Mouse (Mus musculus): Measurements from ENCODE around the gene Slc25a12. TPM values are rescaled to one million over a fixed set of nuclear protein-coding genes. Genes with fewer than 3 reads are reported as not detected.

Gene Slc25a12
- polyA plus RNA-seq, 1 experiment from 2014 or later: 28.3 TPM

DNA sequence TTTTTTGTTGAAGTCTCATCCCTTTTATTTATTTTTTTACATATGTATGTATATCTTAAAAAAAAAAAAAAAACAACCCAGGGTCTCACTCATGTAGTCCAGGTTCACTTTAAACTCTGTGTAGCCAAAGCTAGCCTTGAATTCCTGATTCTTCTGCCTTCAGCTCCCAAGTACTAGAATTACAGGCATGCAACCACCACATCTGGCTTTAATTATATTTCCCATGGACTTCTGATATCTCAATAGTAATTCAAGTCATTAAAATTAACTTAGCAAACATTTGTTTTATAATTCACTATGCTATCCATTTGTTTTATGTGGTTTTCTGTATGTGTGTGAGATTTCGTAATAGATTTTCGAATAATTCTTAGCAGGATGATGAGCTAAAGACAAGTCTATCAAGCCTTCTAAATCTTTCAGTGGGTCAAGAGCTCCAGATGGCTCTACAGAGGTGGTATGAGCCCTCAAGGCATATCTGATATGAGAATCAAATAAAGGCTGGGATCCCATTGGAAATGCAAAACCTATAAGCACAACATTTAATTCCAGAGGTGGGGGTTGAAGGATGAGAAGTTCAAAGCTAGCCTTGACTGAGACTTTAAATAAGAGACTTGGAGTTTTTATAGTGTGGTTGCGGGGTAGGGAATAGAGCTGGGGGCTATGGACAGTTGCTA, 51.3 kb downstream of the Slc25a12 start:
- Histone ChIP-seq H3K27me3 (replicated peaks; ENCODE audit: control insufficient read depth, insufficient read depth, low read length) (no peaks in the 10 kb centered on the region), H3K4me2 (ENCODE audit: low read depth, low read length) (no peak overlapping the region), H3K4me1 (ENCODE audit: control insufficient read depth, insufficient read depth, low read length) (no peaks in the 10 kb centered on the region), H3K36me3 (ENCODE audit: control insufficient read depth, insufficient read depth, low read length) (no peaks in the 10 kb centered on the region; the same call in 1 of the 2 replicates), H3K4me3 (ENCODE audit: low read length) (no peak overlapping the region), H3K9ac (ENCODE audit: low read depth, low read length) (no peak overlapping the region), H3K9me3 (ENCODE audit: control insufficient read depth, low read length) (no peaks in the 10 kb centered on the region), H3K27ac (ENCODE audit: low read length) (no peak overlapping the region)
- 91% methylated on average over 3 of the region's 3 CpGs for WGBS
- no peak for ATAC-seq

DNA sequence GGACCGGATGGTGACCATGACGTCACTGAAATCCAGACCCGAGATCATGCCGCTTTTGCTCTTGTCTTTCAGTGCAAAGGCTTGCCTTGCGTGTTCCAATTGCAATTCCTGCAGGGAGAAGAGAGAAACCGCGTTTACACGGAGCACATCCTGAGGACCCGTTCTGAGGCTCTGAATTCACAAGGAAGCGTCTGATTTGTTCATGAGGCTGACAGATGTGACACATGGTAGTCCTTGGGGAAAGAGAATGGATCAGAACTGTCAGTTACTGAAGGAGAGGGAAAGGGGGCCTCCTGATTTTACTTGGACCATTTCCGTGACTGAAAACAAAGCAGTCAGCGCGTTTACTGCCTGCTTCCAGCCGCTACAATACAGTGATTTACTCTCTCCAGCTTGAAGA, 52.5 kb downstream of the Slc25a12 start:
- Histone ChIP-seq H3K4me3 (ENCODE audit: low read length) (no peak overlapping the region), H3K9me3 (ENCODE audit: control insufficient read depth, low read length) (no peaks in the 10 kb centered on the region), H3K4me1 (ENCODE audit: control insufficient read depth, insufficient read depth, low read length) (no peaks in the 10 kb centered on the region), H3K36me3 (ENCODE audit: control insufficient read depth, insufficient read depth, low read length) (no peaks in the 10 kb centered on the region; the same call in 1 of the 2 replicates), H3K9ac (ENCODE audit: low read depth, low read length) (no peak overlapping the region), H3K4me2 (ENCODE audit: low read depth, low read length) (no peak overlapping the region), H3K27ac (ENCODE audit: low read length) (no peak overlapping the region), H3K27me3 (replicated peaks; ENCODE audit: control insufficient read depth, insufficient read depth, low read length) (no peaks in the 10 kb centered on the region)
- no peak for ATAC-seq
- WGBS: 68% methylated on average over 14 of the region's 14 CpGs

DNA sequence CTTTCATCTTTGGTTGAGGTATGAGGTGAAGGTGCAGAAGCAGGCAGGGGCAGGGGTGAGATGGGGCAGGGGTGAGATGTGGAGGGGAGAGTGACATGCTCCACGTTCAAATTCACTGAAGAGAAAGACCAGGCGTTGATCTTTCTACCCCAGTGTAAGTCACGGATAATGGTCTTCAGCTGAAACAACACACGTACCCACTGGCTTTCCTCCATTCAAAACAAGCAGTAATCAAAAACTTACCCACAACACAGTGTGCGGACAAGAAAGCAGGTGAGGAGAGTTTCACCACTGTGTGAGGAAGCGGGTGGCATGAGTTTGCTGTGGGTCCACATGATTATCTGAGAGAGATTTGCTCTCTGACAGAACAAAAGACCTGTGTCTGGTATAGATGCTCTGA, 53.5 kb downstream of the Slc25a12 start:
- Histone ChIP-seq H3K4me3 (ENCODE audit: low read length) (no peak overlapping the region), H3K27ac (ENCODE audit: low read length) (no peak overlapping the region), H3K36me3 (ENCODE audit: control insufficient read depth, insufficient read depth, low read length) (no peaks in the 10 kb centered on the region; the same call in 1 of the 2 replicates), H3K4me1 (ENCODE audit: control insufficient read depth, insufficient read depth, low read length) (no peaks in the 10 kb centered on the region), H3K9ac (ENCODE audit: low read depth, low read length) (no peak overlapping the region), H3K9me3 (ENCODE audit: control insufficient read depth, low read length) (no peaks in the 10 kb centered on the region), H3K4me2 (ENCODE audit: low read depth, low read length) (no peak overlapping the region), H3K27me3 (replicated peaks; ENCODE audit: control insufficient read depth, insufficient read depth, low read length) (no peaks in the 10 kb centered on the region)
- 86% methylated on average over 6 of the region's 6 CpGs for WGBS
- no peak for ATAC-seq

DNA sequence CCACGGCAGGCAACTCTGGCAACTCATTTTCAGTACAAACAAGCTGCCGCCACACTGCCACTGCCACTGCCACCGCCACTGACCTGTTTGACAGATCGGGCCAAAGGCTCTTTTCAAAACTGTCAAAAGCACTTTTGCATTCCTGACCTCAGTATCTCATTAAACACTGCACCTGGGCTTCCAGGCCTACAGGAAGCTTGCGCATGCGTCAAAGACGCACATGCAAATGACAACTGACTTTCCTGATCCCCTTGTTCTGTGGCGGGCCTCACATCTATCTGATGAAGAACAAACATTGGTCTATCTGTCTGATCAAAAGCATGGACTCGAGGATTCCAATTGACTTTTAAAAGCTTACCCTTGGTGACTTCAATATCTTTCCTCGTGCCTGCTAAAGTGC, 55.5 kb downstream of the Slc25a12 start:
- no peak overlapping the region for H3K27ac ChIP-seq (ENCODE audit: low read length)
- H3K4me1 ChIP-seq (ENCODE audit: control insufficient read depth, insufficient read depth, low read length): no peaks in the 10 kb centered on the region
- H3K36me3 ChIP-seq (ENCODE audit: control insufficient read depth, insufficient read depth, low read length): no peaks in the 10 kb centered on the region
- H3K9ac ChIP-seq (ENCODE audit: low read depth, low read length): no peak overlapping the region
- WGBS: 64% methylated on average over 10 of the region's 10 CpGs
- H3K27me3 ChIP-seq (replicated peaks; ENCODE audit: control insufficient read depth, insufficient read depth, low read length): no peaks in the 10 kb centered on the region
- H3K4me2 ChIP-seq (ENCODE audit: low read depth, low read length): no peak overlapping the region
- no peak overlapping the region for H3K4me3 ChIP-seq (ENCODE audit: low read length)
- no peaks in the 10 kb centered on the region for H3K9me3 ChIP-seq (ENCODE audit: control insufficient read depth, low read length)
- ATAC-seq: no peak

DNA sequence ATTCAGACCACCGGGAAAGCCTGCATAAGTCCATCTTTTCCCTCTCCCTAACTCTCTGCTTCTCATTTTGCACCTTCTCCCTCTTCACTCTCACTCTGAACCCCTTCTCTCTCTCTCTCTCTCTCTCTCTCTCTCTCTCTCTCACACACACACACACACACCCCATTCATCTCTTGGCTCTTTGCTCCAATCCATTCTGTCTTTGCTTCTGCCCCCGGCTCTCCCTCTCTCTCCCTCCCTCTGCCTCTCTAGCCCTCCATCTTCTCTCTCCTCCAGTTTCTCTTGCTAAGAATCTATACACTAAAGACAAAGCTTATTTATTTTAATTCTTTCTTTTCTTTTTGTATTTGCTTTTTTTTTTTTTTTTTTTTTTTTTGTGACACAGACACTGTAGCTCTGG, 57.8 kb downstream of the Slc25a12 start:
- Histone ChIP-seq H3K27me3 (replicated peaks; ENCODE audit: control insufficient read depth, insufficient read depth, low read length) (no peaks in the 10 kb centered on the region), H3K9me3 (ENCODE audit: control insufficient read depth, low read length) (no peaks in the 10 kb centered on the region), H3K4me2 (ENCODE audit: low read depth, low read length) (no peak overlapping the region), H3K27ac (ENCODE audit: low read length) (no peak overlapping the region), H3K4me1 (ENCODE audit: control insufficient read depth, insufficient read depth, low read length) (no peaks in the 10 kb centered on the region), H3K36me3 (ENCODE audit: control insufficient read depth, insufficient read depth, low read length) (no peaks in the 10 kb centered on the region), H3K4me3 (ENCODE audit: low read length) (no peak overlapping the region), H3K9ac (ENCODE audit: low read depth, low read length) (no peak overlapping the region)
- ATAC-seq: no peak
- 64% methylated on average over 2 of the region's 2 CpGs for WGBS

DNA sequence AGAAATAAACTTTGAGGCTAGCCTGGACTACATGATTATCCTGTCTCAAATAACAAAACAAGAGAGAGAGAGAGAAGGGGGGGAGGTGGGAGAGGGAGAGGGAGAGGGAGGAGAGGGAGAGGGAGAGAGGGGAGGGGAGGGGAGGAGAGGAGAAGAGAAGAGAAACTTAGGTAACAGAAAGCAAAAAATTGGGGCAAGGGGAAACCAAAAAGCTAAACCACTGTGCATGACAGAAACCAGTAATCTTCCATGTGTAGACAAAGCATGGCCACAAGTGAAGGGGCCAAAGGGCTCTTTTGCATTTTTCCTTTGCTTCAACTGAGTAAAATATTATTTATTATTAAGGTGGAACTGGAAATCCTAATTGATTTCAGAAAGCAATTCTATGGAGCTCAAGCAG, 61.2 kb downstream of the Slc25a12 start:
- H3K4me3 ChIP-seq (ENCODE audit: low read length): no peak overlapping the region
- H3K9me3 ChIP-seq (ENCODE audit: control insufficient read depth, low read length): no peaks in the 10 kb centered on the region
- no peaks in the 10 kb centered on the region for H3K36me3 ChIP-seq (ENCODE audit: control insufficient read depth, insufficient read depth, low read length)
- no peaks in the 10 kb centered on the region for H3K27me3 ChIP-seq (replicated peaks; ENCODE audit: control insufficient read depth, insufficient read depth, low read length)
- no peak for ATAC-seq
- no peak overlapping the region for H3K27ac ChIP-seq (ENCODE audit: low read length)
- peaks cover 8% of the 10 kb centered on the region; the same call in 1 of the 2 replicates for H3K4me1 ChIP-seq (ENCODE audit: control insufficient read depth, insufficient read depth, low read length)
- no peak overlapping the region for H3K4me2 ChIP-seq (ENCODE audit: low read depth, low read length)
- no peak overlapping the region for H3K9ac ChIP-seq (ENCODE audit: low read depth, low read length)

DNA sequence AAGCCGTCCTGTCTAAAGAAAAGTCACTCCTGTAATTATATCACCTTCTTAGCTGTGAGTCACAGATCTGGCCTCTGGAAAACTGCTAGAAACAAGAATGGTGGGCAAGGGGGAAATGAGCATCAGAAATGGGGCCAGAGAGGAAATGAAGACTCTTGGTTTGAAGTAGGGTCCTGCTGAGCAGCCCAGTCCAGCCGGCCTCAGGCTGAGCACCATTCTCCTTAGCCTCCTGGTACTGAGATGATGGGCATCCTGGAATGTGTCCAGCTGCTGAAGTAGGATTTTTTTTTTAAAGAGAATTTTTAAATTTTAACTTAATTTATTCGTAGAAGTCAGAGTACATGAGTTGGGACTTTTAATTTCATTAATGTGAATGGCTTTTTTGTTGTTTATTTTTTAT, 62.7 kb downstream of the Slc25a12 start:
- H3K4me2 ChIP-seq (ENCODE audit: low read depth, low read length): no peak overlapping the region
- ATAC-seq: no peak
- H3K9ac ChIP-seq (ENCODE audit: low read depth, low read length): no peak overlapping the region
- H3K27me3 ChIP-seq (replicated peaks; ENCODE audit: control insufficient read depth, insufficient read depth, low read length): no peaks in the 10 kb centered on the region
- no peak overlapping the region for H3K4me3 ChIP-seq (ENCODE audit: low read length)
- no peaks in the 10 kb centered on the region for H3K9me3 ChIP-seq (ENCODE audit: control insufficient read depth, low read length)
- H3K27ac ChIP-seq (ENCODE audit: low read length): no peak overlapping the region
- peaks cover 8% of the 10 kb centered on the region; the same call in 1 of the 2 replicates for H3K4me1 ChIP-seq (ENCODE audit: control insufficient read depth, insufficient read depth, low read length)
- no peaks in the 10 kb centered on the region for H3K36me3 ChIP-seq (ENCODE audit: control insufficient read depth, insufficient read depth, low read length)
- WGBS: 48% methylated on average over 3 of the region's 3 CpGs

DNA sequence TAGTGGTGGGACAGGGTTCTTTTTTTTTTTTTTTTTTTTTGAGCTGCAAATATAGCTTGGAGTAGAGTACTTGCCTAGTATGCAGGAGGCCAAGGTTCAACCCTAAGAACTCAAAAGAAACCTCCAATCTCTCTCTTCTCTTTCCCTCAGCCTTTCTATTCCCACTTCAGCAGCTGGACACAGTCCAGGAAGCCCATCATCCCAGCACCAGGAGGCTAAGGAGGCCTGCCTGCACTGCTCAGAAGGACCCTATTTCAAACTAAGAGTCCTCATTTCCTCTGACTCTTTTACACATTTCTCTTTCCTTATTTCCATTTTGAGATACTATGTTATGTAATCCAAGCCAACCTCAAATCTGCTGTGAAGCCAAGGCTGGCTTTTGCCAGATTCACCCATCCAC, 64.3 kb downstream of the Slc25a12 start:
- H3K36me3 ChIP-seq (ENCODE audit: control insufficient read depth, insufficient read depth, low read length): no peaks in the 10 kb centered on the region
- H3K4me3 ChIP-seq (ENCODE audit: low read length): no peak overlapping the region
- H3K4me2 ChIP-seq (ENCODE audit: low read depth, low read length): no peak overlapping the region
- H3K4me1 ChIP-seq (ENCODE audit: control insufficient read depth, insufficient read depth, low read length): peaks cover 8% of the 10 kb centered on the region; the same call in 1 of the 2 replicates
- H3K9ac ChIP-seq (ENCODE audit: low read depth, low read length): no peak overlapping the region
- no peaks in the 10 kb centered on the region for H3K9me3 ChIP-seq (ENCODE audit: control insufficient read depth, low read length)
- peak; percentile 48; the same call in 1 of the 2 replicates for ATAC-seq
- no peak overlapping the region for H3K27ac ChIP-seq (ENCODE audit: low read length)
- H3K27me3 ChIP-seq (replicated peaks; ENCODE audit: control insufficient read depth, insufficient read depth, low read length): no peaks in the 10 kb centered on the region

DNA sequence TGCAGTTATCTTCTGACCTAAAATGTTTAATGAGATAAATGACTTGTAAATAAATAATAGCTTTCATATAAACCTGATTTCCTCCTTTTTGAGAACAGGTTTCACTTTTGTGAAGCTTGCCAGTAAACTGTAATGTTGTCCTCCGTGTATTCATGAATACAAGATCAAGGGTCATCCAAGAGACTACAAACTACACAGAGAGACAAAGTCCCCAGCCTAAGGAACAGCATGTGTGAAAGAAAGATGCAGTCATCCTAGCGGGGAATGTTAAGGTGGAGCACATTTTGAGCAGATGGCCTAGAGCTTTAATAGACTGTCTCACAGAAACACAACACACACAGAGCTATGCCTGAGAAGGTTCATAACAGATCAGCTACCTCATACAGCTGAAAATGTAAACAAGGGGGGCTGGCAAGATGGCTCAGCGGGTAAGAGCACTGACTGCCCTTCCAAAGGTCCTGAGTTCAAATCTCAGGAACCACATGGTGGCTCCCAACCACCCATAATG, 65.3 kb downstream of the Slc25a12 start:
- no peak overlapping the region for H3K9ac ChIP-seq (ENCODE audit: low read depth, low read length)
- H3K4me3 ChIP-seq (ENCODE audit: low read length): no peak overlapping the region
- H3K4me2 ChIP-seq (ENCODE audit: low read depth, low read length): no peak overlapping the region
- WGBS: 55% methylated on average over 3 of the region's 3 CpGs
- no peaks in the 10 kb centered on the region for H3K27me3 ChIP-seq (replicated peaks; ENCODE audit: control insufficient read depth, insufficient read depth, low read length)
- peaks cover 8% of the 10 kb centered on the region; the same call in 1 of the 2 replicates for H3K4me1 ChIP-seq (ENCODE audit: control insufficient read depth, insufficient read depth, low read length)
- ATAC-seq: no peak
- H3K9me3 ChIP-seq (ENCODE audit: control insufficient read depth, low read length): no peaks in the 10 kb centered on the region
- no peak overlapping the region for H3K27ac ChIP-seq (ENCODE audit: low read length)
- H3K36me3 ChIP-seq (ENCODE audit: control insufficient read depth, insufficient read depth, low read length): no peaks in the 10 kb centered on the region

DNA sequence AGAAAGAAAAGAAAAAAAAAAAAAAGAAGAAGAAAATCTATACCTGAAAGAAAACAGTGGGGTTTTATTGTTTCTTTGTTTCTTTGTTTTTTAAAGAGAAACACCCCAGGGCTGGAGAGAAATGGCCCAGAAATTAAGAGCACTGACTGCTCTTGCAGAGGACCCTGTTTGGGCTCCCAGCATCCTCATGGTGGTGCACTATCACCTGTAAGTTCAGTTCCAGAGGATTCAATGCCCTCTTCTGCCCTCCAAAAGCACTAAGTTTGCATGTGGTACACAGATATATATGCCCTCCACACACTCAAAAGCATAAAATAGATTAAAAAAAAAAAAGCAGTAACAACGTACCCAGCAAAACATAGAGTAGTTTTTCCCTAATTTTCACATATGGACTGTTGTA, 68.8 kb downstream of the Slc25a12 start:
- Histone ChIP-seq H3K4me1 (ENCODE audit: control insufficient read depth, insufficient read depth, low read length) (peaks cover 8% of the 10 kb centered on the region; the same call in 1 of the 2 replicates), H3K36me3 (ENCODE audit: control insufficient read depth, insufficient read depth, low read length) (no peaks in the 10 kb centered on the region), H3K9me3 (ENCODE audit: control insufficient read depth, low read length) (no peaks in the 10 kb centered on the region), H3K4me3 (ENCODE audit: low read length) (no peak overlapping the region), H3K9ac (ENCODE audit: low read depth, low read length) (no peak overlapping the region), H3K27me3 (replicated peaks; ENCODE audit: control insufficient read depth, insufficient read depth, low read length) (no peaks in the 10 kb centered on the region), H3K4me2 (ENCODE audit: low read depth, low read length) (no peak overlapping the region), H3K27ac (ENCODE audit: low read length) (no peak overlapping the region)
- 97% methylated on average over 1 of the region's 1 CpGs for WGBS
- ATAC-seq: no peak
